Mouse (Mus musculus): Measurements from ENCODE around the gene Bahcc1. TPM values are rescaled to one million over a fixed set of nuclear protein-coding genes. Genes with fewer than 3 reads are reported as not detected.

Gene Bahcc1
- polyA plus RNA-seq, 1 experiment from 2014 or later, result 19.7 TPM

- DNase-seq (ENCODE audit: low spot score), result peak; percentile 10
- 53% methylated on average over 12 of the region's 12 CpGs for WGBS
- Histone ChIP-seq H3K9ac (ENCODE audit: low read length) (no peak overlapping the region; the same call in 1 of the 2 replicates), H3K4me1 (ENCODE audit: control insufficient read depth, insufficient read depth, low read length) (peaks cover 42% of the 10 kb centered on the region), H3K4me3 (ENCODE audit: low read depth, low read length) (no peak overlapping the region), H3K27ac (ENCODE audit: low read depth, low read length) (no peak overlapping the region), H3K27me3 (ENCODE audit: control insufficient read depth, insufficient read depth, low read length) (peaks cover 11% of the 10 kb centered on the region; the same call in 1 of the 2 replicates), H3K36me3 (ENCODE audit: control insufficient read depth, insufficient read depth, low read length) (no peaks in the 10 kb centered on the region), H3K9me3 (ENCODE audit: control insufficient read depth, low read length) (no peaks in the 10 kb centered on the region), H3K4me2 (ENCODE audit: low read depth) (no peak overlapping the region)
- ATAC-seq (ENCODE audit: insufficient read depth, low FRiP score, low TSS enrichment), result no peak
Measured at GRCm38 (mm10) chr11:120306366-120307131, 73.8 kb downstream of the Bahcc1 start.

GRCm38 (mm10) chr11:120307132-120307413, 74.3 kb downstream of the Bahcc1 start:
- peaks cover 11% of the 10 kb centered on the region; the same call in 1 of the 2 replicates for H3K27me3 ChIP-seq (ENCODE audit: control insufficient read depth, insufficient read depth, low read length)
- no peak overlapping the region; the same call in 1 of the 2 replicates for H3K9ac ChIP-seq (ENCODE audit: low read length)
- H3K4me3 ChIP-seq (ENCODE audit: low read depth, low read length), result no peak overlapping the region; the same call in 1 of the 2 replicates
- no peaks in the 10 kb centered on the region for H3K36me3 ChIP-seq (ENCODE audit: control insufficient read depth, insufficient read depth, low read length)
- ATAC-seq (ENCODE audit: insufficient read depth, low FRiP score, low TSS enrichment) (no peak), DNase-seq (ENCODE audit: low spot score) (peak; percentile 33)
- H3K4me2 ChIP-seq (ENCODE audit: low read depth), result no peak overlapping the region
- H3K9me3 ChIP-seq (ENCODE audit: control insufficient read depth, low read length), result no peaks in the 10 kb centered on the region
- peaks cover 46% of the 10 kb centered on the region for H3K4me1 ChIP-seq (ENCODE audit: control insufficient read depth, insufficient read depth, low read length)
- WGBS, result 12% methylated on average over 5 of the region's 5 CpGs
- H3K27ac ChIP-seq (ENCODE audit: low read depth, low read length), result no peak overlapping the region

DNA sequence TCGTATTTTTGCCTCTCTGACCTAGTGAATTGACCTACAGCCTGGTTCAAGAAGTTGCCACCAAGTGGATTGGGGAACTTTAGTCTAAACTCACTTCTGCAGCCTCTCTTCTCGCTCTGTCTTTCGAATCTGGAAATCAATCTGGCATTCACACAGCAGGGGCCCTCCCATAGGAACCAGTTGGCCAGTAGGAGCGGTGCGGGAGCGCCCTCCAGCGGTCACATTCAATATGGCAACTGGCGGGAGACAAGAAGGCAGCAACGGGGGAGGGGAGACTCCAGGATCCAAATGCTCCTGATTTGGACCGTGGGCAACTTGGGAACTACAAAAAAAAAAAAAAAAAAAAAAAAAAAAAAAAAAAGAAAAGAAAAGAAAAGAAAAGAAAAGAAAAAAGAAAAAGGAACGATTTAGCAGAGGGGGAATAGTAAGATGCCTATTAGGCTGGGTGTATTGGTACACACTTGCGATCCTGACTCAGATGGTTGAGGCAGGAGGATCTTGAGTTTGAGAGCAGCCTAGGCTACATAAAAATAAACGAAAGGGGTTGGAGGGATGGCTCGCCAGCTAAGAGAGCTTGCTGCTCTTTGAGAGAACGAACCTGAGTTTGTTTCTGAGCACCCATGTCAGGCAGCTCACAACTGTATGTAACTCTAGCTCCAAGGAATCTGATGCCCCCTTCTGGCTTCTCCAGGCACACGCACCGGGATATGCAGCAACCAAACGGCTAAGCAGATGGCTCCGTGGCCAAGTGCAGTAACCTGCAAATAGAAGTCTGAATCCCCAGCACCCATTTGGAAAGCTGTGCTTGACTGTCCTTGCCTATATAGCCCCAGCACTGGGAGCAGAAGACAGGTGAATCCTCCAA, 75.1 kb downstream of the Bahcc1 start:
- Histone ChIP-seq H3K9me3 (ENCODE audit: control insufficient read depth, low read length) (no peaks in the 10 kb centered on the region), H3K4me2 (ENCODE audit: low read depth) (no peak overlapping the region), H3K36me3 (ENCODE audit: control insufficient read depth, insufficient read depth, low read length) (no peaks in the 10 kb centered on the region), H3K27me3 (ENCODE audit: control insufficient read depth, insufficient read depth, low read length) (peaks cover 11% of the 10 kb centered on the region; the same call in 1 of the 2 replicates), H3K9ac (ENCODE audit: low read length) (no peak overlapping the region), H3K4me1 (ENCODE audit: control insufficient read depth, insufficient read depth, low read length) (peaks cover 46% of the 10 kb centered on the region), H3K4me3 (ENCODE audit: low read depth, low read length) (no peak overlapping the region; the same call in 1 of the 2 replicates), H3K27ac (ENCODE audit: low read depth, low read length) (no peak overlapping the region)
- 7% methylated on average over 19 of the region's 19 CpGs for WGBS
- ATAC-seq (ENCODE audit: insufficient read depth, low FRiP score, low TSS enrichment) (no peak), DNase-seq (ENCODE audit: low spot score) (peak; percentile 94)

DNA sequence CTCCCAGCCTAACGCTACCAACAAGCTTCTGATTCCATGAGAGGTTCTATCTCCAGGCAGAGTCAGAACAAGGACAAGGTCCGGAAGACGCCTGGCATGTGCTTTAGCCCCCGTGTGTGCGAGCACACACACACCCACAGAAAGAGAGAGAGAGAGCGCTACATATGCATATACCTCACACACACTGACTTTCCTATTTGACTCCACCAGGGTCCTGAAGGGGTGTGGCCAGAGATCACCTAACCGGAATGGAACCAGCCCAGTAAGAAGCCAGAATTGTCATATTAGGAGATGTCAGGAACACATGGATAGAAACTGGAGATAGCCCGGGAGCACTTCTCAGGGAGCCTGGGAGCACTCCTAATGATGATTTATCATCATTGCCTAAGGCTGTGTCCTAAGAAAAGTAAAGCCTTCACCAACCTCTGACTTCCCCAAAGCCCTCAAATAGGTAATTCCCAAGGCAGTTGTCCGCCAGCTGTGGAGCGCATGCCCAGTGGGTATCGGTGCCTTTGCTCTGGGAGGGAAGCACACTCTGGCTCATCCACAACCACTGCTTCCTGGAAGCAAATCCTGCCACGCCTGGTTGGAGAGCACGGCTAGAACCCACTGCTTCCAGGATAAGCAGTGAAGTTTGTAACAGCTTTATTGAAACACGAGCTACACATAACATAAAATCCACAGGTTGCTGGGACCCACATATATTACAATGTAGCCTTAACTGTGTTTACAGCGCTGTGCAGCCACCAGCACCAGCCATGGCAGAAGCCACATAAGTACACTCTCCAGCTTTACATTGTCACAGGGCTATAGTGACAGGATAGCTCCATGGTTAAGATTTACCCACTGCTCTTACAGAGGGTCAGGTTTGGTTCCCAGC, 75.9 kb downstream of the Bahcc1 start:
- H3K4me1 ChIP-seq (ENCODE audit: control insufficient read depth, insufficient read depth, low read length), result peaks cover 46% of the 10 kb centered on the region
- no peak overlapping the region for H3K9ac ChIP-seq (ENCODE audit: low read length)
- no peaks in the 10 kb centered on the region for H3K36me3 ChIP-seq (ENCODE audit: control insufficient read depth, insufficient read depth, low read length)
- H3K4me3 ChIP-seq (ENCODE audit: low read depth, low read length), result no peak overlapping the region
- H3K27me3 ChIP-seq (ENCODE audit: control insufficient read depth, insufficient read depth, low read length), result peaks cover 11% of the 10 kb centered on the region; the same call in 1 of the 2 replicates
- ATAC-seq (ENCODE audit: insufficient read depth, low FRiP score, low TSS enrichment) (no peak), DNase-seq (ENCODE audit: low spot score) (peak; percentile 9)
- H3K4me2 ChIP-seq (ENCODE audit: low read depth), result no peak overlapping the region
- no peaks in the 10 kb centered on the region for H3K9me3 ChIP-seq (ENCODE audit: control insufficient read depth, low read length)
- H3K27ac ChIP-seq (ENCODE audit: low read depth, low read length), result no peak overlapping the region
- 51% methylated on average over 15 of the region's 15 CpGs for WGBS

DNA sequence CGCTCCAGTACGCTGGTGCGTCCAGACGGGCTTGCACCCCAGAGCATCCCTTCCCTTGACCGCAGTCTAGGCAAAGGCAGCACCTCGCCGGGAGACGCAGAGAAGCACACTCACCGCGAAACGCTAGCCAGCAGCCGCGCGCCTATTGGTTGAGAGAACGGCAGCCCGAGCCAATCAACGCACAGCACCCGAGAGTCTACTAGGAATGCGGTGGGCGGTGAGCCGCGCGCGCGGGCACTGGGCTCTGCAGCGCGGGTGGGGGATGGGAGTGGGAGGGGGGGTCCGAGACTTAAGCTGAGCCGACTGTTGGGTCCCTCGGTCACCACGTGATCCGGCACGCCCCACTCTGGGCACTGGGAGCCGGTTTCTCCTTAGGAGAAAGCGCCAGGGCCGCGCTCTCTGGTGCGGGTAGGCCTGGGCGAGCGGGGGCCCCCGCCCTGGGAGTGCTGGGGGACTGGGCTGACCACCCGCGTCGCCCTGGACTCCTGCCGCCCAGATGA, 78.1 kb downstream of the Bahcc1 start:
- peak; percentile 84 for ATAC-seq (ENCODE audit: insufficient read depth, low FRiP score, low TSS enrichment)
- H3K27me3 ChIP-seq (ENCODE audit: control insufficient read depth, insufficient read depth, low read length), result peaks cover 10% of the 10 kb centered on the region; the same call in 1 of the 2 replicates

GRCm38 (mm10) chr11:120311561-120311960, 78.8 kb downstream of the Bahcc1 start:
- no peak for ATAC-seq (ENCODE audit: insufficient read depth, low FRiP score, low TSS enrichment)
- Histone ChIP-seq H3K4me1 (ENCODE audit: control insufficient read depth, insufficient read depth, low read length) (peaks cover 29% of the 10 kb centered on the region), H3K4me2 (ENCODE audit: low read depth) (peak overlapping the region; percentile 84), H3K27ac (ENCODE audit: low read depth, low read length) (peak overlapping the region; percentile 91), H3K27me3 (ENCODE audit: control insufficient read depth, insufficient read depth, low read length) (peaks cover 5% of the 10 kb centered on the region; the same call in 1 of the 2 replicates), H3K9me3 (ENCODE audit: control insufficient read depth, low read length) (no peaks in the 10 kb centered on the region), H3K9ac (ENCODE audit: low read length) (peak overlapping the region; percentile 78), H3K4me3 (ENCODE audit: low read depth, low read length) (peak overlapping the region; percentile 37), H3K36me3 (ENCODE audit: control insufficient read depth, insufficient read depth, low read length) (no peaks in the 10 kb centered on the region)
- DNase-seq (ENCODE audit: low spot score), result no peak
- 40% methylated on average over 10 of the region's 10 CpGs for WGBS

More for the DNA sequence above, 78.1 kb downstream of the Bahcc1 start:
- peak; percentile 97 for DNase-seq (ENCODE audit: low spot score)
- Histone ChIP-seq H3K4me1 (ENCODE audit: control insufficient read depth, insufficient read depth, low read length) (peaks cover 35% of the 10 kb centered on the region), H3K27ac (ENCODE audit: low read depth, low read length) (peak overlapping the region; percentile 91), H3K36me3 (ENCODE audit: control insufficient read depth, insufficient read depth, low read length) (no peaks in the 10 kb centered on the region), H3K9ac (ENCODE audit: low read length) (peak overlapping the region; percentile 78), H3K9me3 (ENCODE audit: control insufficient read depth, low read length) (no peaks in the 10 kb centered on the region), H3K4me3 (ENCODE audit: low read depth, low read length) (peak overlapping the region; percentile 37), H3K4me2 (ENCODE audit: low read depth) (peak overlapping the region; percentile 84)
- 5% methylated on average over 45 of the region's 45 CpGs for WGBS

GRCm38 (mm10) chr11:120312069-120312468, 79.3 kb downstream of the Bahcc1 start:
- peaks cover 3% of the 10 kb centered on the region; the same call in 1 of the 2 replicates for H3K27me3 ChIP-seq (ENCODE audit: control insufficient read depth, insufficient read depth, low read length)
- 68% methylated on average over 6 of the region's 6 CpGs for WGBS
- no peak overlapping the region for H3K9ac ChIP-seq (ENCODE audit: low read length)
- H3K4me3 ChIP-seq (ENCODE audit: low read depth, low read length), result no peak overlapping the region
- H3K27ac ChIP-seq (ENCODE audit: low read depth, low read length), result no peak overlapping the region
- no peak for ATAC-seq (ENCODE audit: insufficient read depth, low FRiP score, low TSS enrichment)
- H3K4me2 ChIP-seq (ENCODE audit: low read depth), result no peak overlapping the region
- DNase-seq (ENCODE audit: low spot score), result peak; percentile 14
- peaks cover 29% of the 10 kb centered on the region for H3K4me1 ChIP-seq (ENCODE audit: control insufficient read depth, insufficient read depth, low read length)
- no peaks in the 10 kb centered on the region for H3K36me3 ChIP-seq (ENCODE audit: control insufficient read depth, insufficient read depth, low read length)
- no peaks in the 10 kb centered on the region for H3K9me3 ChIP-seq (ENCODE audit: control insufficient read depth, low read length)

All from neural tube, embryonic 11.5 days (tissue).